Mouse (Mus musculus): Measurements from ENCODE around the gene Pdcd6ip. TPM values are rescaled to one million over a fixed set of nuclear protein-coding genes. Genes with fewer than 3 reads are reported as not detected.

The Pdcd6ip gene
- polyA plus RNA-seq, 1 experiment from 2014 or later, result 85.5 TPM

- no peaks in the 10 kb centered on the region for H3K27me3 ChIP-seq (replicated peaks; ENCODE audit: control insufficient read depth, insufficient read depth, low read length)
- H3K36me3 ChIP-seq (ENCODE audit: control insufficient read depth, insufficient read depth, low read length), result peaks cover 3% of the 10 kb centered on the region; the same call in 1 of the 2 replicates
- peak overlapping the region; percentile 84 for H3K4me2 ChIP-seq (ENCODE audit: low read length)
- peak overlapping the region; percentile 95 for H3K9ac ChIP-seq (ENCODE audit: low read length)
- DNase-seq (ENCODE audit: low spot score), result no peak
- H3K27ac ChIP-seq (ENCODE audit: low read depth), result peak overlapping the region; percentile 93; the same call in 1 of the 2 replicates
- no peaks in the 10 kb centered on the region for H3K9me3 ChIP-seq (ENCODE audit: control insufficient read depth, low read length)
- ATAC-seq (replicated peaks; ENCODE audit: low FRiP score, low TSS enrichment, low read depth), result peak; percentile 62
- WGBS, result 55% methylated on average over 19 of the region's 19 CpGs
- peak overlapping the region; percentile 97 for H3K4me3 ChIP-seq (ENCODE audit: low read depth, low read length)
- peaks cover 21% of the 10 kb centered on the region for H3K4me1 ChIP-seq (replicated peaks; ENCODE audit: control insufficient read depth, insufficient read depth, low read length)
Observed at GRCm38 (mm10) chr9:113708361-113709280, 562 bp upstream of the Pdcd6ip start.

DNA sequence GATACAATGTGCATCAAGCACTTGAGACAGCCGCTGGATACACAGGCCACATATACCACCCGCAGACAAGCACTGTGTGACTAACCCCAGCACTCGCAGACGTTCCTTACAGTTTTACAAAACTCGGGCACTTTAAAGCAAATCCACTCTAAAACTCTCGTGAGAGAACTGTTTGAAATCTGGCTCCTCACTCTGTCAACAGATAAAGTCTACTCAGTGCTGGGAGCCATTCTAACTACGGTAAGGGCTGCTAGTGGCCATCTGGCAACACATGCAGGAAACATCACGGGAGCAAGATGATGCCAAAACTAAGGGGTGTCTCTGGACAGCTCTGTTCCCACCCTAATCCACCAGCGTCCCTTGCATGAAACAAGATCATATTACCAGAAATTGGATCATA is 1.2 kb downstream of the Pdcd6ip start:
- 49% methylated on average over 9 of the region's 9 CpGs for WGBS

DNA sequence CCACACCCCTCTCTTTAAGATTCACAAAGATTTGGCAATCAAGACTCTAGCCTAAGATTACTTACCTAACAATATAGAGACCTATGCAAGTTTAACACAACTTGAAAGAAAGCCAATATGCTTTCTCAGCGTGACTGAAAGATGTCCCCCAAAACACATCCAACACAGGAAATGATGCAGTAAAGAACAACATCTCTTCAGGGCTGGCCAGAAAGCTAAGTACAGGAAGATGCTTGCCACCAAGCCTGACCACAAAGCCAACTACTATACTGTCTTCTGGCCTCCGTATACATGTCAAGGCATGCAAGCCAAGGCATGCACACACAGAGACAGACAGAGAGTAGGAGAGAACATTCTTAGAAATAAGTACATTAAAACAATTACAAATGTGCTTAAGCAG is 2.0 kb downstream of the Pdcd6ip start:
- H3K4me3 ChIP-seq (ENCODE audit: low read depth, low read length), result peak overlapping the region; percentile 97
- H3K27ac ChIP-seq (ENCODE audit: low read depth), result no peak overlapping the region
- H3K9ac ChIP-seq (ENCODE audit: low read length), result peak overlapping the region; percentile 22; the same call in 1 of the 2 replicates
- H3K27me3 ChIP-seq (replicated peaks; ENCODE audit: control insufficient read depth, insufficient read depth, low read length), result no peaks in the 10 kb centered on the region
- H3K4me2 ChIP-seq (ENCODE audit: low read length), result peak overlapping the region; percentile 84
- H3K4me1 ChIP-seq (replicated peaks; ENCODE audit: control insufficient read depth, insufficient read depth, low read length), result peaks cover 21% of the 10 kb centered on the region
- peaks cover 3% of the 10 kb centered on the region; the same call in 1 of the 2 replicates for H3K36me3 ChIP-seq (ENCODE audit: control insufficient read depth, insufficient read depth, low read length)
- H3K9me3 ChIP-seq (ENCODE audit: control insufficient read depth, low read length), result no peaks in the 10 kb centered on the region
- ATAC-seq (replicated peaks; ENCODE audit: low FRiP score, low TSS enrichment, low read depth) (no peak), DNase-seq (ENCODE audit: low spot score) (no peak)
- 73% methylated on average over 2 of the region's 2 CpGs for WGBS

More for the DNA sequence above, 1.2 kb downstream of the Pdcd6ip start:
- H3K36me3 ChIP-seq (ENCODE audit: control insufficient read depth, insufficient read depth, low read length), result peaks cover 3% of the 10 kb centered on the region; the same call in 1 of the 2 replicates
- ATAC-seq (replicated peaks; ENCODE audit: low FRiP score, low TSS enrichment, low read depth) (no peak), DNase-seq (ENCODE audit: low spot score) (no peak)
- peak overlapping the region; percentile 95 for H3K9ac ChIP-seq (ENCODE audit: low read length)
- no peaks in the 10 kb centered on the region for H3K27me3 ChIP-seq (replicated peaks; ENCODE audit: control insufficient read depth, insufficient read depth, low read length)
- no peak overlapping the region for H3K27ac ChIP-seq (ENCODE audit: low read depth)
- peak overlapping the region; percentile 97 for H3K4me3 ChIP-seq (ENCODE audit: low read depth, low read length)
- H3K4me2 ChIP-seq (ENCODE audit: low read length), result peak overlapping the region; percentile 84
- peaks cover 21% of the 10 kb centered on the region for H3K4me1 ChIP-seq (replicated peaks; ENCODE audit: control insufficient read depth, insufficient read depth, low read length)
- H3K9me3 ChIP-seq (ENCODE audit: control insufficient read depth, low read length), result no peaks in the 10 kb centered on the region

- Histone ChIP-seq H3K27me3 (replicated peaks; ENCODE audit: control insufficient read depth, insufficient read depth, low read length) (no peaks in the 10 kb centered on the region), H3K27ac (ENCODE audit: low read depth) (no peak overlapping the region), H3K4me1 (replicated peaks; ENCODE audit: control insufficient read depth, insufficient read depth, low read length) (peaks cover 14% of the 10 kb centered on the region), H3K9me3 (ENCODE audit: control insufficient read depth, low read length) (no peaks in the 10 kb centered on the region), H3K4me2 (ENCODE audit: low read length) (no peak overlapping the region), H3K36me3 (ENCODE audit: control insufficient read depth, insufficient read depth, low read length) (peaks cover 24% of the 10 kb centered on the region), H3K4me3 (ENCODE audit: low read depth, low read length) (no peak overlapping the region), H3K9ac (ENCODE audit: low read length) (no peak overlapping the region)
- 78% methylated on average over 5 of the region's 5 CpGs for WGBS
- ATAC-seq (replicated peaks; ENCODE audit: low FRiP score, low TSS enrichment, low read depth) (no peak), DNase-seq (ENCODE audit: low spot score) (no peak)
Observed at GRCm38 (mm10) chr9:113701441-113702160, 6.5 kb downstream of the Pdcd6ip start.

- H3K4me1 ChIP-seq (replicated peaks; ENCODE audit: control insufficient read depth, insufficient read depth, low read length), result no peaks in the 10 kb centered on the region
- H3K4me2 ChIP-seq (ENCODE audit: low read length), result no peak overlapping the region
- peaks cover 83% of the 10 kb centered on the region for H3K36me3 ChIP-seq (ENCODE audit: control insufficient read depth, insufficient read depth, low read length)
- no peak overlapping the region for H3K4me3 ChIP-seq (ENCODE audit: low read depth, low read length)
- 93% methylated on average over 12 of the region's 12 CpGs for WGBS
- no peaks in the 10 kb centered on the region for H3K9me3 ChIP-seq (ENCODE audit: control insufficient read depth, low read length)
- no peaks in the 10 kb centered on the region for H3K27me3 ChIP-seq (replicated peaks; ENCODE audit: control insufficient read depth, insufficient read depth, low read length)
- DNase-seq (ENCODE audit: low spot score), result no peak
- H3K9ac ChIP-seq (ENCODE audit: low read length), result no peak overlapping the region
- H3K27ac ChIP-seq (ENCODE audit: low read depth), result no peak overlapping the region
- no peak for ATAC-seq (replicated peaks; ENCODE audit: low FRiP score, low TSS enrichment, low read depth)
Observed at GRCm38 (mm10) chr9:113687461-113687860, 20.6 kb downstream of the Pdcd6ip start.

DNA sequence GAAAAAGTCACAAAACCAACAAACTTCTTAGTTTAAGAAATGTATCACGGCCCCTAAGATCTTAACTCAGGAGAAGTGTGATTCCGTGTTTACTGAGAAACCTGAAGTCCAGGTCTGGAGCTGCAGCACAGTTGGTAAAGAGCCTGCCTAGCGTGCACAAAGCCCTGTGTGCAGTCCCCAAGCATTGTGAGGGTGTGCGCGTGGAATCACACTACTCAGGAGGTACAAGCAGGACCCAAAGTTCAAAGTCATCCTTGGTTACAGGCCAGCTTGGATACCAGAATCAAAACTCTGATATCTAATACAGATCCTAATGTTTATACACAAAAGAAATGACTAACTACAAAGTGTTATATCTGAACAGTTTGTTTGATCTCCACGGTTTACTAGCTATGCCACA is 34.3 kb downstream of the Pdcd6ip start:
- DNase-seq (ENCODE audit: low spot score), result no peak
- no peaks in the 10 kb centered on the region for H3K27me3 ChIP-seq (replicated peaks; ENCODE audit: control insufficient read depth, insufficient read depth, low read length)
- no peak overlapping the region for H3K9ac ChIP-seq (ENCODE audit: low read length)
- peaks cover 86% of the 10 kb centered on the region for H3K36me3 ChIP-seq (ENCODE audit: control insufficient read depth, insufficient read depth, low read length)
- 91% methylated on average over 6 of the region's 6 CpGs for WGBS
- no peak overlapping the region for H3K27ac ChIP-seq (ENCODE audit: low read depth)
- no peaks in the 10 kb centered on the region for H3K9me3 ChIP-seq (ENCODE audit: control insufficient read depth, low read length)
- H3K4me3 ChIP-seq (ENCODE audit: low read depth, low read length), result no peak overlapping the region
- no peak for ATAC-seq (replicated peaks; ENCODE audit: low FRiP score, low TSS enrichment, low read depth)
- no peaks in the 10 kb centered on the region for H3K4me1 ChIP-seq (replicated peaks; ENCODE audit: control insufficient read depth, insufficient read depth, low read length)
- no peak overlapping the region for H3K4me2 ChIP-seq (ENCODE audit: low read length)

DNA sequence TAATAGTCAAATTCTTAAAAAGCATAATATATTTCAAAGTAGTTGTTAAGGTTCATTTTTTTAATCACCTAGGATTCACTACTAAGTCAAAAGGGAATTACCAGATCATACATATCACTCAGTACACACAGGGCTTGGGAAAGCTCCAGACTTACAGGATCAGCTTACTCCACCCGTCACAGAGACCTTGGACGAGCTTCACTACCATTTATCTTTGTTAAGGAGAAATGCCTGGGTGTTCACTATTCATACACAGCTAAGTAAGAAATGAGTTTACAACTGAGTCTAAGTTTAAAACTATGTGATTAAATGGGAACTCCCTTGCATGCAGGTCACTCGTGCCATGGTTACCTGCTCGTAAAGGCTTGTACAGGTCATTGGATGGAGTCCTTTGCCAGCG is 35.7 kb downstream of the Pdcd6ip start:
- Histone ChIP-seq H3K4me1 (replicated peaks; ENCODE audit: control insufficient read depth, insufficient read depth, low read length) (no peaks in the 10 kb centered on the region), H3K4me2 (ENCODE audit: low read length) (no peak overlapping the region), H3K27me3 (replicated peaks; ENCODE audit: control insufficient read depth, insufficient read depth, low read length) (no peaks in the 10 kb centered on the region), H3K36me3 (ENCODE audit: control insufficient read depth, insufficient read depth, low read length) (peaks cover 89% of the 10 kb centered on the region), H3K27ac (ENCODE audit: low read depth) (no peak overlapping the region), H3K9ac (ENCODE audit: low read length) (no peak overlapping the region), H3K9me3 (ENCODE audit: control insufficient read depth, low read length) (no peaks in the 10 kb centered on the region), H3K4me3 (ENCODE audit: low read depth, low read length) (no peak overlapping the region)
- DNase-seq (ENCODE audit: low spot score) (no peak), ATAC-seq (replicated peaks; ENCODE audit: low FRiP score, low TSS enrichment, low read depth) (no peak)
- WGBS, result 86% methylated on average over 5 of the region's 5 CpGs

DNA sequence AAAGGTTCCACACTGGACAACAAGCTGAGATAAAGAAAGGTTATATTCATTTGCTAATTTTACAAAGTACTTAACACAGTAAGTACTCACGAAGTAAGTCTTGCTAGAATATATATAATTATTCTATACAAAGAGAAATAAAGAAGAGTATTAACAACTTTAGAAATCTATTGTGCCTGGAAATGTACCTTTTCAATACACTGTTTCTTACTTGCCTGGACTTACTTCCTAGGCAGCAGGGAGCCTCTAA is 37.3 kb downstream of the Pdcd6ip start:
- ATAC-seq (replicated peaks; ENCODE audit: low FRiP score, low TSS enrichment, low read depth) (no peak), DNase-seq (ENCODE audit: low spot score) (no peak)
- Histone ChIP-seq H3K9me3 (ENCODE audit: control insufficient read depth, low read length) (no peaks in the 10 kb centered on the region), H3K9ac (ENCODE audit: low read length) (no peak overlapping the region), H3K36me3 (ENCODE audit: control insufficient read depth, insufficient read depth, low read length) (peaks cover 89% of the 10 kb centered on the region), H3K4me2 (ENCODE audit: low read length) (no peak overlapping the region), H3K4me3 (ENCODE audit: low read depth, low read length) (no peak overlapping the region), H3K4me1 (replicated peaks; ENCODE audit: control insufficient read depth, insufficient read depth, low read length) (no peaks in the 10 kb centered on the region), H3K27ac (ENCODE audit: low read depth) (no peak overlapping the region), H3K27me3 (replicated peaks; ENCODE audit: control insufficient read depth, insufficient read depth, low read length) (no peaks in the 10 kb centered on the region)
- WGBS, result 91% methylated on average over 1 of the region's 1 CpGs
